Mouse (Mus musculus): ENCODE measurements at regions not wholly inside any gene's neighbourhood (a gene's known extent, or its start where the extent isn't known, plus 50 kb on each side); places are given as distances from the start of the nearest gene placed in this dataset.

DNA sequence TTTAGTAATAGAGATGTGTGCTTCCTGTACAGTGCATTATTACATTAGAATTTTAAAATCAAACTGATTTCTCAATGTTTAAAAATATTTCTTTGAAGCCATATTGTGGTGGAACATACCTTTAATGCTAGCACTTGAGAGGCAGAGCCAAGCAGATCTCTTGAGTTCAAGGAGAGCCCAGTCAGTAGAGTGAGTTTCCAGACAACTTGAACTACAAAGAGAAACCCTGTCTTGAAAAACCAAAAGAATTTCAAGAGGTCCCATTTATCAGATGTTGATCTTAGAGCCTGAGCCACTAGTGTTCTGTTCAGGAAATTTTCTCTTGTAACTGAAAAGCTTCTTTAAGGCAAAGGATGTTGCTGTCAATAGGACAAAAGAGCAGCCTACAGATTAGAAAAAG lies 855.8 kb downstream of the Fam19a2 start:
- ATAC-seq, result no peak

DNA sequence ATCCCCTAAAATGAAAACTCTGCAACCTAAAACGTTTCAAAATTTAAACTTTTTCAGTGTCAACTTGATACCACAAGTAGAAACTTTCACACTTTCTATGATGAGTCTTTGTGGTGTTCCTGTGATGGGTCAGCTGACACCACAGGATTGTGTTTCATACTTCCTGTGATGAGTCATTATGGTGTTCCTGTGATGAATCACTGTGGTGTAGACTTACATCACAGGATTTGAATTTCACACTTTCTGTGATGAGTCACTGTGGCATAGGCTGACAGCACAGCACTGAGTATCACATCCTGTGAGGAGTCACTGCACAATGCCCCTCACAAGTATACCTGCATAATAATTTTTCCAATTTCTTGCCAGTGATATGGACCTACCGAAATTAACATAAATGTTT lies 874.7 kb downstream of the Fam19a2 start:
- DNase-seq (ENCODE audit: low spot score) (no peak), ATAC-seq (no peak)
- Histone ChIP-seq H3K27me3 (ENCODE audit: insufficient read depth, low read length) (no peaks in the 10 kb centered on the region), H3K9me3 (ENCODE audit: low read length) (no peaks in the 10 kb centered on the region), H3K9ac (replicated peaks; ENCODE audit: low read length) (no peak overlapping the region), H3K27ac (no peak overlapping the region), H3K4me2 (ENCODE audit: low read depth, low read length) (no peak overlapping the region), H3K4me3 (ENCODE audit: low read length) (no peak overlapping the region), H3K4me1 (ENCODE audit: insufficient read depth, low read length) (no peaks in the 10 kb centered on the region), H3K36me3 (ENCODE audit: insufficient read depth, low read length) (no peaks in the 10 kb centered on the region)
- TF ChIP-seq CTCF (IDR thresholded peaks at IDR 0.05; ENCODE audit: low read depth), result no peak
- WGBS, result 63% methylated on average over 2 of the region's 2 CpGs

More for the DNA sequence above, 855.8 kb downstream of the Fam19a2 start:
- Histone ChIP-seq H3K9ac (replicated peaks; ENCODE audit: low read length) (no peak overlapping the region), H3K4me1 (ENCODE audit: insufficient read depth, low read length) (no peaks in the 10 kb centered on the region), H3K27ac (no peak overlapping the region), H3K4me3 (ENCODE audit: low read length) (no peak overlapping the region), H3K36me3 (ENCODE audit: insufficient read depth, low read length) (no peaks in the 10 kb centered on the region), H3K27me3 (ENCODE audit: insufficient read depth, low read length) (no peaks in the 10 kb centered on the region), H3K4me2 (ENCODE audit: low read depth, low read length) (no peak overlapping the region), H3K9me3 (ENCODE audit: low read length) (no peaks in the 10 kb centered on the region)
- no peak for TF ChIP-seq CTCF (IDR thresholded peaks at IDR 0.05; ENCODE audit: low read depth)
- DNase-seq (ENCODE audit: low spot score), result no peak

DNA sequence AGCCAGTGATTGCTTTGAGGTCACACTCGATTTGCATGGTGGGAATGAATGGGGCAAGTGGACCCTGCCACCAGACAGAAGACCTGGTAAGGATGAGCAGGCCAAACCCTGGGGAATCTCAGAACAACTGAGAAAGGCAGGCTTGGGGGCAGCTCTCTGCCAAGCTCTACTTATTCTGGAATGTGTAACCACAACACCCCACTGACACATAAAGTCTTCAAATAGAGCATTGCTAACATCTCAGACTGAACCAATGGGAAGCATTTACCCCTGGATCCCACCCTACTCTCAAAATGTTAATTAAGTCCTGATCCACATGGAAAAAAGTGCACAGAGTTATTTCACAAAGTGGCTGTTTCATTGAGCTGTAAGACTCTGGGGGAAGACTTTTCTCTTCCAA lies 878.5 kb downstream of the Fam19a2 start:
- 71% methylated on average over 1 of the region's 1 CpGs for WGBS
- H3K27me3 ChIP-seq (ENCODE audit: insufficient read depth, low read length), result no peaks in the 10 kb centered on the region
- no peak overlapping the region for H3K4me2 ChIP-seq (ENCODE audit: low read depth, low read length)
- H3K4me1 ChIP-seq (ENCODE audit: insufficient read depth, low read length), result no peaks in the 10 kb centered on the region
- no peak overlapping the region for H3K4me3 ChIP-seq (ENCODE audit: low read length)
- H3K36me3 ChIP-seq (ENCODE audit: insufficient read depth, low read length), result no peaks in the 10 kb centered on the region
- no peak overlapping the region for H3K9ac ChIP-seq (replicated peaks; ENCODE audit: low read length)
- ATAC-seq (no peak), DNase-seq (ENCODE audit: low spot score) (no peak)
- H3K9me3 ChIP-seq (ENCODE audit: low read length), result no peaks in the 10 kb centered on the region
- TF ChIP-seq CTCF (IDR thresholded peaks at IDR 0.05; ENCODE audit: low read depth), result no peak
- no peak overlapping the region for H3K27ac ChIP-seq

DNA sequence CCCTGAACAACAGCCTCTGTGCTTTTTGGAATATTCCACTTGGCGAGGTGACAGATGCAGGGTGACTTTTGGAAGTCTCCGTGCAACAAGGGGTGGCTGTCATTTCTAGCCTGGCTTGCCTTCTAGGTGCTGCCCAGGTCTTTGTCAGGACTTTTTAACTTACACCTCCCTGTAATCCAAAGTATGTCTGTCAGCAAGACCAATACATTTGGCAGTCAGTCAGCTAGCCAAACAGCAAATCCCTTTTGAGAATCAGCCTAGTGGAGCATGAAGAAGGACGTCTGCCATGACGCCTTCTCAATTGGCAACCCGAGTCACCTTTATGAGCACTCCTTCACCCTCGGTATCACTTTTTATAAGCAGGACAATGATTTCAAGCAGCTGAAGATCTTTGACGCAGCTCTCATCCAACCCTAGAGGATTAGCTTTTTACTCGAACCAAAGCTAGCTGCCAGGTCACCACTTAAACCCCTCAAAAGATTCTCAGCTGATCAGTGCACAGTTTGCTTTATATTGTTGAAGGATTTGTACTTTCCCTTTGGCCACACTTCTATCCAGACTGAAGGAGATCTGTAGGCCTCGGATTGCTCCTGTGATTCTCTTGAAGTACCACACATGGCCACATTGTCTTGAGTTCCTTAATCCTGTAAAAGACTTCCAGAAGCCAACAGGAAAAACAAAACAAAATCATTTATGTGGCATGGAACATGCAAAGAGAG lies 883.1 kb downstream of the Fam19a2 start:
- peak; percentile 28 for DNase-seq (ENCODE audit: low spot score)

DNA sequence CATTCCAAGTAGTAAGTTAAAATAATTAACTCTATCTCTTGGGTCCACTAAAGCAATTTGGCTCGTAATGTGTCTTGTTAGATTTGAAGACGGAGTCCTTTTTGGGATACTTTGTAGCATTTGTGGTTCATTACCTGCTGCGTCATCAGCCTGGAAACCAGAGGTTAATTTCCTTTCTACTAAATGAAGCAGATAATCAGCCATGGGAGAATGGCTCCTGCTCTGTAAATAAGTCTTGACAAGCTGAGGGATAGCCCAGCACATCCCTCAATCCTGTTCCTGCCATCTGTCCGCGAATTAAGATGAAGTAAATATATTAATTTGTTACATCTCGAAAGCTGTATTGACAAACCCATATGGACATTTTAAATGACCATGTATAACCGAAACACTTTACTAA lies 899.6 kb downstream of the Fam19a2 start:
- ATAC-seq (no peak), DNase-seq (ENCODE audit: low spot score) (peak; percentile 47)
- no peak overlapping the region for H3K4me2 ChIP-seq (ENCODE audit: low read depth, low read length)
- H3K4me1 ChIP-seq (ENCODE audit: insufficient read depth, low read length), result no peaks in the 10 kb centered on the region
- no peak overlapping the region for H3K4me3 ChIP-seq (ENCODE audit: low read length)
- no peaks in the 10 kb centered on the region for H3K9me3 ChIP-seq (ENCODE audit: low read length)
- H3K27me3 ChIP-seq (ENCODE audit: insufficient read depth, low read length), result no peaks in the 10 kb centered on the region
- no peaks in the 10 kb centered on the region for H3K36me3 ChIP-seq (ENCODE audit: insufficient read depth, low read length)
- no peak overlapping the region for H3K9ac ChIP-seq (replicated peaks; ENCODE audit: low read length)
- no peak overlapping the region for H3K27ac ChIP-seq
- 62% methylated on average over 7 of the region's 7 CpGs for WGBS
- TF ChIP-seq CTCF (IDR thresholded peaks at IDR 0.05; ENCODE audit: low read depth), result no peak

More for the DNA sequence above, 883.1 kb downstream of the Fam19a2 start:
- no peak for TF ChIP-seq CTCF (IDR thresholded peaks at IDR 0.05; ENCODE audit: low read depth)
- no peak for ATAC-seq
- H3K4me1 ChIP-seq (ENCODE audit: insufficient read depth, low read length), result no peaks in the 10 kb centered on the region
- 38% methylated on average over 9 of the region's 9 CpGs for WGBS
- no peaks in the 10 kb centered on the region for H3K9me3 ChIP-seq (ENCODE audit: low read length)
- H3K27me3 ChIP-seq (ENCODE audit: insufficient read depth, low read length), result no peaks in the 10 kb centered on the region
- H3K4me3 ChIP-seq (ENCODE audit: low read length), result no peak overlapping the region
- H3K36me3 ChIP-seq (ENCODE audit: insufficient read depth, low read length), result no peaks in the 10 kb centered on the region
- no peak overlapping the region for H3K4me2 ChIP-seq (ENCODE audit: low read depth, low read length)
- H3K9ac ChIP-seq (replicated peaks; ENCODE audit: low read length), result no peak overlapping the region
- H3K27ac ChIP-seq, result no peak overlapping the region

DNA sequence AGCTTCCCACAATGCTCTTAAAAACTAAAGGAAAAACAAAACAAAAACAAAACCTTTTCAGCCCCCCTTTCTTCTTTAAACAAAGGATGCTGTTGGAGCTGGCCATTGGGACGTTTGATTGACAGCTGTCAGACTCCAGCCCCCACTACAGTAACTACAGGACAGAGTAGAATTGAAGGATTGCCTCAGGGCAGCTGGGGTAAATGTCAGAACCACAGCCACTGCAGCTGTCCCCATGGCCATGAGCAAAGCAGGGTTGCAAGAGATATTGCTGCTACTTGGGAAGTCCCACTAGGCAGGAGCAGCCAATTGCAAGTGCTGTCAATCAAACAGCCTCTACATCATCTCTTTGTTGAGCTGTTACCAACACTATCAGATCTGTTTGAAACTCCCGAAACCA lies 911.8 kb downstream of the Fam19a2 start:
- Histone ChIP-seq H3K4me3 (ENCODE audit: low read length) (no peak overlapping the region), H3K4me1 (ENCODE audit: insufficient read depth, low read length) (no peaks in the 10 kb centered on the region), H3K27me3 (ENCODE audit: insufficient read depth, low read length) (no peaks in the 10 kb centered on the region), H3K36me3 (ENCODE audit: insufficient read depth, low read length) (no peaks in the 10 kb centered on the region), H3K4me2 (ENCODE audit: low read depth, low read length) (no peak overlapping the region), H3K9ac (replicated peaks; ENCODE audit: low read length) (no peak overlapping the region), H3K9me3 (ENCODE audit: low read length) (no peaks in the 10 kb centered on the region), H3K27ac (no peak overlapping the region)
- whole genome bisulfite sequencing, result 60% methylated on average over 2 of the region's 2 CpGs
- TF ChIP-seq CTCF (IDR thresholded peaks at IDR 0.05; ENCODE audit: low read depth), result no peak
- DNase-seq (ENCODE audit: low spot score) (no peak), ATAC-seq (no peak)

DNA sequence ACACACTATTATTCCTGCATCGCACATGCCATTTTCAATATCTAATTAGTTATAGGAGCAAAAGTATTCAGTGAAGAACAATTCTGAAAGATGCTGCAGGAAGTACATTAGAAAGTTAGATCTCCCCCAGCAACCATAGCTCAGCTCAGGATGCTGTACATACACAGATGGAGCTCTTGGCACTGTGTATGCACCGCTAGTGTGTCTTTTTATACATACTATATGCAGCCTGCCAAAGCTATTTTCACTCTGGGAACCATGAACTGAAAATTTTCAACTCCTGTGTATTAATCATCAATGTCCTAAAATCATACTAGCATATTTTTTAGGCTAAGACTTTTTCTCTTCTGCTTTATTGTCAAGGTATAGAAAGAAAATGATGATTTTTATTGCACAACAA lies 944.5 kb downstream of the Fam19a2 start:
- no peaks in the 10 kb centered on the region for H3K9me3 ChIP-seq (ENCODE audit: low read length)
- no peaks in the 10 kb centered on the region for H3K4me1 ChIP-seq (ENCODE audit: insufficient read depth, low read length)
- ATAC-seq (no peak), DNase-seq (ENCODE audit: low spot score) (peak; percentile 5)
- H3K36me3 ChIP-seq (ENCODE audit: insufficient read depth, low read length), result no peaks in the 10 kb centered on the region
- H3K27me3 ChIP-seq (ENCODE audit: insufficient read depth, low read length), result no peaks in the 10 kb centered on the region
- WGBS, result 91% methylated on average over 2 of the region's 2 CpGs
- no peak overlapping the region for H3K4me3 ChIP-seq (ENCODE audit: low read length)
- no peak for TF ChIP-seq CTCF (IDR thresholded peaks at IDR 0.05; ENCODE audit: low read depth)
- H3K27ac ChIP-seq, result no peak overlapping the region
- H3K9ac ChIP-seq (replicated peaks; ENCODE audit: low read length), result no peak overlapping the region
- no peak overlapping the region for H3K4me2 ChIP-seq (ENCODE audit: low read depth, low read length)

Measured in hindbrain, postnatal 0 days (tissue).